Mouse (Mus musculus): ENCODE results near the gene Dido1.

GRCm38 (mm10) chr2:180655150-180655549 lies 54.6 kb downstream of the Dido1 start:
- no peak for TF ChIP-seq ETS1 (IDR thresholded peaks at IDR 0.05; ENCODE audit: low read depth, low read length)
- no peak for TF ChIP-seq TCF12 (IDR thresholded peaks at IDR 0.05; ENCODE audit: low read depth, low read length)
